Mouse (Mus musculus) cerebellum, adult 9-10 months (tissue): ENCODE results near the gene Fibp.
A peak's percentile ranks its signal among the peaks of the same experiment; 100 is the strongest.

ENCODE experiments used
- DNase-seq: peaks from one replicate; pipeline ENCODE4 v3.0.0; 2022

Gene Fibp

DNA sequence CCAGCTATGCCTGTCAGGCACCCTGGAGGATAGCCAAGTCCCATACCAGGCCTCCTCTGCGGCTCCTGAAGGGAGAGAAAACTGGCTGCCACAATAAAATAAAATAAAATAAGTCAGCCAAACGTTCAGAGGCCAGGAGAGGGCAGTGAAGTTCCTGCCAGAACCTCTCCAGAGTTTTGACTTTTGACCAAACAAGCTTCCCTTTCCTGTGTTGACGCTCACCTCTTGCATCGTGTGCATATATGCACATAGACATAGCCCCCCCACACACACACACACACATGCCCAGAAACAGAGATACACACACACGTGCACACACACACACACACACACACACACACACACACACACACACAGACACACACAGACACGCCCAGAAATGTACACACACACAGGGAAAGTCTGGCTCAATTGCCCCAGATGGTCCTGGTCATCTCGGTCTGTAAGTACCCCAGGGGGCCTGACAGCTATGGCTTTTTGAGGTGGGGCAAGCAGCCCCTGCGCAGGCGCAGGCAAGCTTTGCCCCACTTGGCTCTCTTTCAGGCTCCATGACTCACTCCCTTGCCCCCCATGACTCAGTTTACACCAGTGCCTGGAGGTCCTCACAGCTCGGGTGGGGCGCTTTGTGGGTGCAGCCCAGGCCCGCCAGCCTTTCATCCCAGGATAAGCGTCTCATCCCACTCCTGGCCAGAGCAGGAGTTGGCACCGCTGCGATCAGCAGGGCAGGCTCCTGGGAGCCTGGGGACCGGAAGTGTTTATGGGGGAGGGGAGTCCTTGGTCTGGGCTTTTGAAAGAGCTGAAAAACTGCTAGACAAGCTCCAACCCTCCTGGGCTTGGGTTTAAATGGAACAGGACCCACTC is 27.2 kb upstream of the Fibp start:
- peak; percentile 62 for DNase-seq

GRCm38 (mm10) chr19:5433951-5434350 is 26.5 kb upstream of the Fibp start:
- DNase-seq = no peak

GRCm38 (mm10) chr19:5444371-5444908 is 16.0 kb upstream of the Fibp start:
- DNase-seq = no peak

DNA sequence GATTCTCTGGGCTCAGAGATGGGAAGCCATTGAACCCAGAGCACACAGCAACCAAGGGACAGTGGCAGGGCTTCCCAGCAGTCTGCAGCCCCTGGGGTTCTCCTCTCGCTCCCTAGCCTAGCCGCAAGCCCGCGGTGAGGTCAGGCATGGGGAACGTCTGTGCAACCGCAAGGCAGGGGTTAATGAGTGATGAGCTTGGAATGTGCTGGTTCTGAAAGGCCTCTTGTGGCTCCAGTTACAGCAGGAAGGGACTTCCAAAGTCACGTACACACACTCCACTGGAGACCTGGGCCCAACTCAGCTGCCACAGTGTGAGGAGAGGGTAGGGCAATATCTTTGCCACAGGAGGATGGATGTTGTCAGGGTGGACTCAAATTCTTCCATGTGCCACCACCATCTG is 15.5 kb upstream of the Fibp start:
- DNase-seq = no peak

GRCm38 (mm10) chr19:5445747-5446146 is 14.7 kb upstream of the Fibp start:
- no peak for DNase-seq

- DNase-seq = no peak
These were observed 12.7 kb upstream of the Fibp start, which contains the start of gene Fosl1 for GRCm38 (mm10) chr19:5447515-5448353. TSS of gene Fosl1 (plus strand) at chr19:5447547.

DNA sequence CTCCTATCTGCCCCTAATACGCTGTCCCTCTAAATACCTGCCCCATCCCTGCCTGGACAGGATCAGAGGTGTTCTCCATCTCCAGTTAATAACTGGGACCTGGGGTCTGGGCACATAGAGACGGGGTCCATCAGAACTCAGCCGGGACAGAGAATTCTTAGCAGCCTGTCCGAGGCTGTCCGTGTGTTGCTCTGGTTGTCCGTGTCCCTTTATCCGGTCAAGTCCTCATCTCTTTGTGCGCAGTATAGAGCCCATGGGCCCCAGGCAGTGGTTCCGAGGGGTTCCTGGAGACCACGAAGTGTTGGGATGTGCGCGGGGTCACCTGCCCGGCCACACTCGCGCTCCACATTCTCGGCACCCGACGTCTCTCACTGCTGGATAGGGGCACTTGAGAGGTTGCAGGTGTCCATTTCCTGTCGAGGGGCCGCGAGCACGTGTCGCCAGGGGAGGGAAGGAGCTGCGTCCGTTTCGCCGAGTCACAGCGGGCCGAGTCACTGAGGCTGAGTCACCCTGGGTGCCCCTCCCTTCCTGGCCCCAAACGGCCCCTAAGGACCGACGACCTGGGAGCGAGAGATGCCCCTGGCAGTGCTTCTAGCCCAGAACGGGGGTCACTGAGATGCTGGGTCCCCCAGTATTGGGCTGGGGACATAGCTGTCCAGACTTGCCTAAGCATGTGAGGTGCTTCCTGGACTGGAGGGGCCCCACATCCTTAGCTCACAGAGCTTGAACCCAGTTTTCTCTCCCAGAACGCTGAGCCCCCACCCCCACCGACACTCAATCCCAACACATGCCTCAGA is 11.9 kb upstream of the Fibp start:
- DNase-seq = no peak

GRCm38 (mm10) chr19:5449673-5450072 is 10.7 kb upstream of the Fibp start:
- no peak for DNase-seq

- DNase-seq = no peak
These were observed 8.6 kb upstream of the Fibp start for GRCm38 (mm10) chr19:5451766-5452165.

DNA sequence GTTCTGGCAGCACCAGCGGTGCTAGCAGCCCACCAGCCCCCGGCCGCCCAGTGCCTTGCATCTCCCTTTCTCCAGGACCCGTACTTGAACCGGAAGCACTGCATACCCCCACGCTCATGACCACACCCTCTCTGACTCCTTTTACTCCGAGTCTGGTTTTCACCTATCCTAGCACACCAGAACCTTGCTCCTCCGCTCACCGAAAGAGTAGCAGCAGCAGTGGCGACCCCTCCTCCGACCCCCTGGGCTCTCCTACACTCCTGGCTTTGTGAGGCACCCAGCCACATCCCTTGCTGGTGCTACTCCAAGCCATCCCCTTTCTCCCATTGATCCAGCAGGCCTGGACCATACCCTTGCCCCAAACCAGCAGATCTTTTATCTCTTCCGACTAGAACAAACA is 5.4 kb upstream of the Fibp start:
- peak; percentile 48 for DNase-seq

DNA sequence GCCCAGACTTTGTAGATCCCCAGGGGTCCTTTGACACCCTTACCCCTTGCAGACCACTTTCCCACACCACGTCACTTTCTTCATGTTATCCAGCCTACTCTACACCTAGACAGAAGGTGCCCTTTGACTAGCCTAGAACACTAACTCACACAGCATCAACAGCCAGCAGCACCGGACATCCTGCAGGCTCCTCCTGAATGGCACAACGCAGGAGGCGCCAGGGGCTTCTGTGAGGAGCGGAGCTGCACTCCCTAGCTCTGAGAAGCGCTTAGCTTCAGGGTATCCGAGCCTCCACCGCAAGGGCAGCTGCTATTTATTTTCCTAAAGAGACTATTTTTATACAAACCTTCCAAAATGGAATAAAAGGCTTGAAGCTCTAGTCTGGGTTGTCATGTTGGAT is 4.8 kb upstream of the Fibp start:
- DNase-seq = no peak

- no peak for DNase-seq
These were observed 4.0 kb upstream of the Fibp start for GRCm38 (mm10) chr19:5456241-5456921.

- DNase-seq = peak; percentile 98
These were observed 3.3 kb upstream of the Fibp start for GRCm38 (mm10) chr19:5456922-5457745.

GRCm38 (mm10) chr19:5457746-5458442 is 2.5 kb upstream of the Fibp start, which contains the start of gene Ccdc85b:
TSS of gene Ccdc85b (minus strand) at chr19:5457894.
- DNase-seq = peak; percentile 57

- DNase-seq = peak; percentile 60
These were observed 1.4 kb upstream of the Fibp start for GRCm38 (mm10) chr19:5459019-5459418.

- DNase-seq = no peak
These were observed 519 bp upstream of the Fibp start for GRCm38 (mm10) chr19:5459896-5460295.

GRCm38 (mm10) chr19:5461411-5461810 is 996 bp downstream of the Fibp start:
- DNase-seq = no peak

DNA sequence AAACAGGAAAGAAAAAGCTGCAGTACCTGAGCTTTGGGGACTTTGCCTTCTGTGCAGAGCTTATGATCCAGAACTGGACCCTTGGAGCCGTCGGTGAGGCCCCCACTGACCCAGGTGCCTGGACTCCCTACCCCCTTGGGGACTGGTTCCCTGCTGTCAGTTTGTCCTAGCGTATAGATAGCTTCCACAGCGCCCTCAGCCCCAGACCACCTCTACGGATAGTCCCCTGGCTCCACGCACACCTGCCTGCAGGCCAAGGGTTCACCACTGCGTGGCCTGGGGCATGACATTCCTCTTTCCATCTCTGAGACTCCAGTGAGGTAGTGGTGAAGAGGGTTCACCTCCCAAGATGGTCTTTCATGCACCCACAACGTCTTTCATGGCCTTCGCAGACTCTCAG is 2.8 kb downstream of the Fibp start:
- DNase-seq = no peak

DNA sequence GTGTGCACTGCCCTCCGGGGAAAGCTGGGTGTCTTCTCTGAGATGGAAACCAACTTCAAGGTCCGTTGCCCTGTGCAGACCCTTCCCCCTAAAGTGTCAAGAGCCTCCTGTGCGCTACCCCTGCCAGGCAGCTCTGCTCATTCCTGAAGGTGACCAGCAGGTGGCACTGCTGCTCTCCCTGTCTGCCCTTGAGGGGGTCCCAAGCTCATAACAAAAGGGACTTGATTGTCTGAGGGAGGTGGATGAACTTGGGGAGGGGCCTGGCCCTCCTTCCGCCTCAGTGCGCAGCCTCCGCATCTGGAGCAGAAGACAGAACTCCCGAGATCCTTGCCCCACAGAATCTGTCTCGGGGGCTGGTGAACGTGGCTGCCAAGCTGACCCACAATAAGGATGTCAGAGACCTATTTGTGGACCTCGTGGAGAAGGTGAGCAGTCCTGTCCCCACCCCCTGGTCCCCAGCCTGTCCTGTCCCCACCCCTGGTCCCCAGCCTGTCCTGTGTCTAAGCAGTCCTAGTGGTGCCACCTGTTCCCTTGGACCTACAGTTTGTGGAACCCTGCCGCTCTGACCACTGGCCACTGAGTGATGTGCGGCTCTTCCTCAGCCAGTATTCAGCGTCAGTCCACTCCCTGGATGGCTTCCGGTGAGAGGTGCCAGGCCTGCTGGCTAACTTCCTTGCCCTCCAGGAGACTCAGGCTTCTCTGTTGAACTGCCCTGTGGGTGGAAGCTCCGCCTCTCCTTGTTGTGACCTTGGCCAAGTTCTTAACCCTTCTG is 3.6 kb downstream of the Fibp start:
- peak; percentile 74 for DNase-seq

DNA sequence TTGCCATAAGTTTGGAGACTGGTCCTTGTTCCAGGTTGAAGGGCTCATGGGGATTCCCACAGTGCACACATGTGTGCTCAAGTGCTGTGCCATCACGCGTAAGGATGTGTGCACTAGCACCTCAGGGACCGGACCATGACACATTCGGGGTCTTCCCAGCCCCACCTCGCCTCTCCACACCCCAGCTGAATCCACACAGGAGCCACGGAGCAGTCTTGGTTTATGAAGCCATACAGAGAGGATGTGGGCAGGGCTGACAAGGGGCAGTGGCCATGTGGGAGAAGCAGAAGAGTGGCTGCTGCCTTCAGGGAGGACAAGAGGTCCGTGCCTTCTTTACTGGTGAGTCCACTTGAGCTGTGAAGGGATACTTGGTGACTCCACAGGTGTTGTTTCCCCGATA is 4.6 kb downstream of the Fibp start:
- DNase-seq = no peak
